Mouse (Mus musculus) C2C12 (cell line): ENCODE results near the gene Lrrc4c. TPM values are rescaled to one million over a fixed set of nuclear protein-coding genes. Genes with fewer than 3 reads are reported as not detected.
A peak's percentile ranks its signal among the peaks of the same experiment; 100 is the strongest.

Experiments
- H3K27me3 ChIP-seq: one replicate; pipeline ENCODE4 v1.6.1; 2011; ENCODE audit not compliant: control insufficient read depth, insufficient read depth, insufficient read length
- H3K36me3 ChIP-seq: one replicate; pipeline ENCODE4 v1.6.1; 2011; ENCODE audit not compliant: control insufficient read depth, insufficient read depth
- H3K4me3 ChIP-seq: one replicate; pipeline ENCODE4 v1.5.1; 2011; ENCODE audit warnings: mild to moderate bottlenecking, control low read depth; ENCODE audit not compliant: poor library complexity, insufficient read depth, severe bottlenecking
- H3K79me2 ChIP-seq: one replicate; pipeline ENCODE4 v1.6.1; 2011; ENCODE audit not compliant: control insufficient read depth, insufficient read depth
- H3K79me3 ChIP-seq: one replicate; pipeline ENCODE4 v1.6.1; 2011; ENCODE audit warnings: low read depth, control low read depth
- H3ac ChIP-seq: one replicate; pipeline ENCODE3; 2011; ENCODE audit warnings: low read depth; ENCODE audit not compliant: control insufficient read depth, insufficient read length
- CEBPB ChIP-seq: IDR thresholded peaks from one replicate; pipeline ENCODE4 v1.6.1; 2011; ENCODE audit warnings: low read depth, mild to moderate bottlenecking, control low read depth, moderate library complexity
- CTCF ChIP-seq: IDR thresholded peaks from one replicate; pipeline ENCODE4 v1.5.1; 2011; ENCODE audit not compliant: control insufficient read depth, insufficient read depth, insufficient read length
- FOSL1 ChIP-seq: IDR thresholded peaks from one replicate; pipeline ENCODE4 v1.8.0; 2011; ENCODE audit warnings: mild to moderate bottlenecking, low read length; ENCODE audit not compliant: poor library complexity, insufficient read depth, severe bottlenecking
- MAX ChIP-seq: IDR thresholded peaks from one replicate; pipeline ENCODE4 v1.6.1; 2011; ENCODE audit warnings: mild to moderate bottlenecking, control low read depth
- MYOD1 ChIP-seq: IDR thresholded peaks from one replicate; pipeline ENCODE4 v1.6.1; 2011; ENCODE audit warnings: low read depth; ENCODE audit not compliant: control insufficient read depth, insufficient read length
- MYOG ChIP-seq: IDR thresholded peaks from one replicate; pipeline ENCODE4 v1.6.1; 2011; ENCODE audit not compliant: control insufficient read depth, insufficient read length; ENCODE audit errors: extremely low read depth
- USF1 ChIP-seq: IDR thresholded peaks from one replicate; pipeline ENCODE4 v1.6.1; 2011; ENCODE audit warnings: low read depth, mild to moderate bottlenecking, control low read depth, moderate library complexity
- polyA plus RNA-seq: library from polyadenylated mRNA; unstranded; fragments of >200 nt; fragmentation: generic; extraction: Trizol; gene quantifications from one replicate; pipeline ENCODE4 v1.2.1, GENCODE M21; 2012; ENCODE audit warnings: missing spikeins

The Lrrc4c gene
- polyA plus RNA-seq, 1 experiment, result 1.6 TPM

DNA sequence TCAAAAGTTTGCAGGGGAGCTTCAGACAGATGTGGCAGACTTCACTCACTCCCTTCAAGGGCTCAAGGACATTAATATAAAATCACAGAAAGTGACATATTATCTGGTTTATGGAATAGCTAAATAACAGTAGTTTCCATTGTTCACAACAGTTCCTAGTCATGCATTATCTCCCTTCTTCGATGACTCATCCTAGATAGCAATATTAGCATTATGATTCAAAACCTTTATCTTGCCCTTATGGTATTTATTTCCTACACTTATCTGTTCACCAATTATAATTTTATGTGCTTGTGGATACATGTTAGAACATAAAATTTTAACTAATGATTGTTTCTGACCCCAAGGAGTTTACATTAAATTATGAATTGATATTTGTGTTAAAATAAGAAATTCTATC lies 296.2 kb downstream of the Lrrc4c start:
- TF ChIP-seq MYOG (no peak), CEBPB (no peak), MYOD1 (peak; percentile 11), MAX (no peak), FOSL1 (peak; percentile 93), USF1 (no peak), CTCF (no peak)

DNA sequence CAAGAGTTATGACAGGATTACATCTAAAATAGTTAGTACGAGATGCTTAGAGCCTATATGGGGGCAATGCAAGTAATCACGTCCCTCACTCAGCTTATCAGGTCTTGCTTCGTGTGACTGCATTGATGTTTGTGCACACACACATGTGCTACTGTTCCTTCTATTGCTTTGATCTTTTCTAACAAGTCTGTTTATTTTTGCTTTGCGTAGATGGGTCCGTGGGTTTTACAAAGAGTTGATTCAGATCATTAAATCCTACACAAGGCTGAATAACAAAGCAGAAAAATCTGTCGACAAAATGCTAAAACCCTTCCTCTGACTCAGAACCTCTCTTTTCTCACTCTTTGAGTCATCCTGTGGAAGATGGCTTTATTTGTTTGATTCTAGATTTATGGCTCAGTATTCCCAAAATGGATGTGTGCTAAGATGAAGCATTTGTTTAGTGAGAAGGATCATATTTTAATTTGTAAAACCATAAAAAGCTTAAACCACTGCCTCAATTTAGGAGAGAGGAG lies 300.8 kb downstream of the Lrrc4c start:
- no peaks in the 10 kb centered on the region for H3K27me3 ChIP-seq
- H3K36me3 ChIP-seq, result no peaks in the 10 kb centered on the region
- no peaks in the 10 kb centered on the region for H3K79me3 ChIP-seq
- no peak overlapping the region for H3K4me3 ChIP-seq
- no peak overlapping the region for H3ac ChIP-seq
- TF ChIP-seq CTCF, result no peak
- TF ChIP-seq FOSL1, result peak; percentile 57
- TF ChIP-seq MAX, result peak; percentile 24
- TF ChIP-seq MYOD1, result no peak
- TF ChIP-seq MYOG, result no peak
- TF ChIP-seq CEBPB, result no peak
- TF ChIP-seq USF1, result no peak
- no peaks in the 10 kb centered on the region for H3K79me2 ChIP-seq

More for the DNA sequence above, 296.2 kb downstream of the Lrrc4c start:
- Histone ChIP-seq H3K79me2 (no peaks in the 10 kb centered on the region), H3K27me3 (no peaks in the 10 kb centered on the region), H3K36me3 (no peaks in the 10 kb centered on the region), H3K79me3 (no peaks in the 10 kb centered on the region), H3K4me3 (no peak overlapping the region), H3ac (no peak overlapping the region)

DNA sequence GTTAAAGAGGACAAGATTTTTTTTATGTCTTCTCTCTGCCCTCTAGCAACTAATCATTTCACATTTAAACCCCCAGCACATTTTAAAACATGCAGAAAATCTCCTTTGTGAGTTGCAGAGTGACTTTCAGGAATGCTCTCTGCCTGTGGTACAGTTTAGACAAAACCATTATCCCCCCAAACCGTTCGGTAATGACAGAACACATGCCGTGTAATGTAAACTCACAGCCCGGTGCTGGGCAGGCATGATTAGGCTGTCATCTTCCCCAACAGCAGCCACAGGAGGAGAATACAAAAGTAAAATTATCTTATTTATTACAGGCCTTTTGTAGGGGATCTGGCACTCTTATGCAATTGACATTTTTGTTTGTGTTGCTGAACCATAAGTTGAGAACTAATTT lies 349.1 kb downstream of the Lrrc4c start:
- Histone ChIP-seq H3K79me2 (no peaks in the 10 kb centered on the region), H3K79me3 (no peaks in the 10 kb centered on the region), H3K36me3 (no peaks in the 10 kb centered on the region), H3K4me3 (no peak overlapping the region), H3ac (no peak overlapping the region), H3K27me3 (no peaks in the 10 kb centered on the region)
- no peak for TF ChIP-seq FOSL1
- TF ChIP-seq MYOD1, result no peak

DNA sequence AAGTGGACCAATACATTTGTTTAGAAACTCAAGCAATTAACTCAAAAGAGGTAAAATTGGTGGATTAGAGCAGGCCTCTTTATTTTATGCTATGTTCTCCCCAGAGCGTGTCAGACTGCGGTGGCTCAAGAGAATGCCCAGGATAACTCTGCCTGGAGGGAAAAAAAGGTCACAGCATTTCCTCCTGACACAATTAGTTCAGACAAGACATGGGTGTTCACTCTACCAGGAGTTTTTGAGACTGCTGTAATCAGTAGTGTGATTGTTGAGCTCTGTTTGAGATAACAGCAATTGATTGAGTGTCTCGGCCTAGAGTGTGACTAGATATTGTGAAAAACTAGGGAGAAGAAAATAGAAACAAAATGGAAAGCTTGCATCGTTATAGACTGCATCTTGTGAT lies 363.8 kb downstream of the Lrrc4c start:
- Histone ChIP-seq H3K27me3 (no peaks in the 10 kb centered on the region), H3K36me3 (no peaks in the 10 kb centered on the region), H3K4me3 (no peak overlapping the region), H3K79me3 (no peaks in the 10 kb centered on the region), H3K79me2 (no peaks in the 10 kb centered on the region), H3ac (no peak overlapping the region)
- no peak for TF ChIP-seq FOSL1
- TF ChIP-seq MAX, result no peak
- no peak for TF ChIP-seq MYOG
- no peak for TF ChIP-seq CTCF
- TF ChIP-seq MYOD1, result no peak
- TF ChIP-seq CEBPB, result no peak
- TF ChIP-seq USF1, result no peak

DNA sequence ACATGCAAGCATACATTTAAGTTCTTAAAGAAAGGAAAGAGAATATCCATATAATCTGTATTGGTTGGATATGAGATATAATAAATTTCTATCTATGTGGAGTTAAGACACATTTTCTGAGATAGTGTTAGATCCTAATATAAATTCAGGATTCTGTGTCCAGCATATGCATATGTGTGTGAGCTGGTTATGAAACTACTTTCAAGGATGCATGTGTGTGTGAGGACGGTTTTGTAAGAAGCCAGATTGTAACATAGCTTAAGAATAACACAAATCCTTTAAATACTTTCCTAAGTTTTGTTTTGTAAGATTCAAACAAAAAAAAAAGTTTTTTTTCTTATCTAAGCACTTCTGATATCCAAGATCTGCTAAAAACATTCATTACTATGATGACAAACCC lies 367.4 kb downstream of the Lrrc4c start:
- H3K79me2 ChIP-seq, result no peaks in the 10 kb centered on the region
- no peaks in the 10 kb centered on the region for H3K36me3 ChIP-seq
- no peak overlapping the region for H3K4me3 ChIP-seq
- H3ac ChIP-seq, result no peak overlapping the region
- no peak for TF ChIP-seq MYOG
- H3K27me3 ChIP-seq, result no peaks in the 10 kb centered on the region
- no peaks in the 10 kb centered on the region for H3K79me3 ChIP-seq

DNA sequence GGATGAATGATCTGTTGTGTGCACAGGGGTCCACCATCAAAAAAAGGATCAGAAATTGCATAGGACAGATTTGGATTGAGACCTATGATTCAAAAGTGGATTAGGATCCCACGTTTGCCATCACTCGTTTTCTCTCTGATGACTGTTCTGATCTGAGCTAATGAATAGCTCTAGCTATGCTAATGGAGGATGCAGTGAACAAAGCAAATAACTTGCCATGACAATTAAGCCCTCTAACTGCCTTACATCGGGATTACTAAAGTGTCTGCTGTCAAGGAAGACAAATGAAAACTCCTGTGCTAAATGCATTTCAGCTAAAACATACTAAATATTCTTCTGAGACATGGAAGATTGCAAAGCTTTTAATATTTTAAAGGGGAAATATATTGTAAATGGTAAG lies 387.0 kb downstream of the Lrrc4c start:
- TF ChIP-seq CEBPB, result no peak
- no peak for TF ChIP-seq CTCF
- no peak for TF ChIP-seq USF1
- TF ChIP-seq MAX, result no peak
- no peak for TF ChIP-seq FOSL1
- no peak for TF ChIP-seq MYOD1
- TF ChIP-seq MYOG, result no peak
- H3K79me2 ChIP-seq, result no peaks in the 10 kb centered on the region
- no peaks in the 10 kb centered on the region for H3K79me3 ChIP-seq
- H3ac ChIP-seq, result no peak overlapping the region
- H3K36me3 ChIP-seq, result no peaks in the 10 kb centered on the region
- no peaks in the 10 kb centered on the region for H3K27me3 ChIP-seq
- no peak overlapping the region for H3K4me3 ChIP-seq

DNA sequence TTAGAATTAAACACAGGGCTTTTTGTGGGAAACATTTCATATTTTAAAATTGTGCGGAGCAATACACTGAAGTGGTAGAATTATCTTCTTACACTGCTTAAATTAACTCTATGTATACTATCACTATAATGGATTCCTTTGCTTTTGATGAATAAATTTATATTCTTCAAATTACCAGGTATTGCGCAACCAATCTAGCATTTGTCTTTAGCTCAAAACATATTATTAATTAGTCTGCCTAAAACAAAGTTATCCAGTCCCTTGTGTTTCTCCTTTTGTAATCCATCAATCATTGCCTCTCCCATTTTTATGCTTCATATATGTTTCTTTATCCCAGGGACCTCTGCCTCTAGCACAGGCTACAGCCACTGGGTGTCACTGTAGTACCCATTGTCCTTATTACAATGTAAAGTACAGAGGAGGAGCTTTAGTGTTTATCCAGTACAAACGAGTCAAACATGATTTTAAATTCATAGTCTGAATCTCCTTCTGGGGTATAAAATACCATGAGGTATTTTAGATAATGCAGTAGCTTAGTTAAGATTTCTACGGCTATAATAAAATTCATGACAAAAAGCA lies 389.9 kb downstream of the Lrrc4c start:
- H3K4me3 ChIP-seq, result no peak overlapping the region
- H3K79me2 ChIP-seq, result no peaks in the 10 kb centered on the region
- no peak for TF ChIP-seq USF1
- peak; percentile 13 for TF ChIP-seq CTCF
- TF ChIP-seq FOSL1, result no peak
- TF ChIP-seq MYOD1, result no peak
- TF ChIP-seq CEBPB, result peak; percentile 75
- no peak for TF ChIP-seq MYOG
- TF ChIP-seq MAX, result no peak
- H3ac ChIP-seq, result no peak overlapping the region
- H3K27me3 ChIP-seq, result no peaks in the 10 kb centered on the region
- H3K79me3 ChIP-seq, result no peaks in the 10 kb centered on the region
- no peaks in the 10 kb centered on the region for H3K36me3 ChIP-seq
